Mouse (Mus musculus): Measurements from ENCODE around the gene Acvr2a. TPM values are rescaled to one million over a fixed set of nuclear protein-coding genes. Genes with fewer than 3 reads are reported as not detected.

The Acvr2a gene
- 45.6 and 50.0 TPM in 2 replicates for polyA plus RNA-seq (2014; fragmentation: Nextera tagmentation; extraction: Ambion mirVana)

DNA sequence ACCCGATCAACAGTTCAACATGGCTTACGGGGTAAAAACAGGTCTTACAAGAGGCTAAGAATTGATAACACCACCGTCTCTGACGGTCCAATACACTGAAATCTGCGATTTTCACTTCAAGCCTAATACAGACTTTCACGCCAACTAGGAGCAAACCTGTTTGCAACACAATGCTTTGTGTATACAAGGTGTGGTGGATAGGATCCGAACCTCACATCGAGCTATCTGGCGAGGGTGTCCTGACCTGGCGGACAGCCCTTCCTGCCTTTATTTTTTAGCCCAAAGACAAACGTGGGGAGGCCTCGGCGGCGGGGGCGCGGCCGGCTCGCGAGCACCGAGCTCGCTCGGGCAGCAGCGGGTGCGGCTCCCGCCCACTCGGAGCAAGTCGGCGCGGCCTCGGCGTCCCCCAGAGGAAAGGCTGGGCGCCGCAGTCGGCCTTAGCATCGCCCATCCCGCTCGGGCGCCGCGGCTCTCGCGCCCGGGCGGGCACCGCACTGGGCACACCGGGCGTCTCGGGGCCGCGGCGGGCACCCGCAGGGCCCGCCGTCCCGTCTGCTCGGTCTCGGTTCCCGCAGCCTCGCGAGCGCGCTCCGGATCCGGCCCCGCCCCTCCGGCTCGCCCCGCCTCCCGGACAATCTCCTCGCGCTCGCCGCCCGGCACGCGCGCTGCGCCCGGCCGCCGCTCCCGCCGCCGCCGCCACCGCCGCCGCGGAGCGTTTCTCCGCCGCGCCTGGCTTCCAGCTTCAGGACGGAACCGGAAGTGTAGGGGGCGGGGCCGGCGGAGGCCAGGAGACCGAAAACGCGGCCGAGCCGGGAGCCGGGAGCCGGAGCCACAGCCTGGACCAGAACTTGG lies at the start of gene Acvr2a:
Acvr2a (plus strand) TSS at position 739 of the 852 bp plus-strand sequence.
- Histone ChIP-seq H3K4me1 (ENCODE audit: control insufficient read depth, insufficient read depth, low read length) (no peaks in the 10 kb centered on the region), H3K4me2 (ENCODE audit: low read depth) (peak within 1 kb of the TSS; percentile 65), H3K9me3 (ENCODE audit: control insufficient read depth, low read length) (no peaks in the 10 kb centered on the region), H3K27ac (ENCODE audit: low read depth, low read length) (peak within 1 kb of the TSS; percentile 95), H3K36me3 (ENCODE audit: control insufficient read depth, insufficient read depth, low read length) (no peaks in the 10 kb centered on the region), H3K27me3 (ENCODE audit: control insufficient read depth, insufficient read depth, low read length) (no peaks in the 10 kb centered on the region), H3K9ac (ENCODE audit: low read length) (peak within 1 kb of the TSS; percentile 94), H3K4me3 (ENCODE audit: low read depth, low read length) (peak within 1 kb of the TSS; percentile 84)
- under 1% methylated on average over 44 of the region's 105 CpGs for WGBS
- peak; percentile 91 for ATAC-seq (ENCODE audit: insufficient read depth, low FRiP score, low TSS enrichment)
- DNase-seq (ENCODE audit: low spot score): peak; percentile 93

DNA sequence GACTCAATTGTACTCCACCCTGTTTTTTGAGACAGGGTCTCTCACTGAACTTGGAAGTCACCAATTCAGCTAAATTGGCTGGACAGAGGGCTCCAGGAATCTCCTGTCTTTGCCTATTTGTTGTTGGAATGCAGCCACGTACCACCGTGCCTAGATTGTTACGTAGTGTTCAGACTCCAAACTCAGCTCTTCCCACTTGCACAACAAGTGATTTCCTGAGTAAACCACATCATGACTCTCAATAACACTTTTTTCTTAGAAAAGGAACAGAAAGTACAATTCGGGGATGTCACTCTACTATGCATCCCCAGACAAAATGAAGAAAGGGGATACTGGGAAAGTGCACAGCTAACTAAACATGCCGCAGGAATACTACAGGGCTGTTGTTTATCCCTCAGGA lies 47.4 kb upstream of the Acvr2a start:
- no peak for ATAC-seq (ENCODE audit: insufficient read depth, low FRiP score, low TSS enrichment)
- no peak for DNase-seq (ENCODE audit: low spot score)
- H3K27ac ChIP-seq (ENCODE audit: low read depth, low read length): no peak overlapping the region
- 97% methylated on average over 5 of the region's 5 CpGs for WGBS
- no peak overlapping the region for H3K9ac ChIP-seq (ENCODE audit: low read length)
- no peaks in the 10 kb centered on the region for H3K36me3 ChIP-seq (ENCODE audit: control insufficient read depth, insufficient read depth, low read length)
- H3K4me1 ChIP-seq (ENCODE audit: control insufficient read depth, insufficient read depth, low read length): no peaks in the 10 kb centered on the region
- H3K27me3 ChIP-seq (ENCODE audit: control insufficient read depth, insufficient read depth, low read length): no peaks in the 10 kb centered on the region
- no peak overlapping the region for H3K4me2 ChIP-seq (ENCODE audit: low read depth)
- H3K9me3 ChIP-seq (ENCODE audit: control insufficient read depth, low read length): no peaks in the 10 kb centered on the region
- H3K4me3 ChIP-seq (ENCODE audit: low read depth, low read length): no peak overlapping the region

DNA sequence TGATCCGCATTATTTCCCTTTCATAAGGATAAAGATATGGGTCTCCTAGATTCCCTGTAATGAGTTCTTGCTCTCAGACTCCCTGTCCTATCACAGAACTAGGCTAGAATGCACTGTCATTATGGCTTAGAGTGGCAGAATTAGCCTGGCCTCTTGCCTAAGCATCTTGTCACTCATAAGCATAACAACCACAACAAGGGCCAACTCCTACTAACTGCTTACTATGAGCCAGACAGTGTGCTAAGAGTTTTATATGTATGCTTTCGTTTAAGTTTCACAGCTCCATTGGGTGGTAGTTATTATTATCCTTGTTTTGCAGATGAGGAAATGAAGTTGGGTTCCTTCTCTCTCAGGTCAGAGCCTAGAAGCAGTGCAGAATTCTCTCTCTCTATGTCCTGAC lies 46.1 kb upstream of the Acvr2a start:
- Histone ChIP-seq H3K9me3 (ENCODE audit: control insufficient read depth, low read length) (no peaks in the 10 kb centered on the region), H3K9ac (ENCODE audit: low read length) (no peak overlapping the region), H3K27ac (ENCODE audit: low read depth, low read length) (no peak overlapping the region), H3K27me3 (ENCODE audit: control insufficient read depth, insufficient read depth, low read length) (no peaks in the 10 kb centered on the region), H3K36me3 (ENCODE audit: control insufficient read depth, insufficient read depth, low read length) (no peaks in the 10 kb centered on the region), H3K4me1 (ENCODE audit: control insufficient read depth, insufficient read depth, low read length) (no peaks in the 10 kb centered on the region), H3K4me3 (ENCODE audit: low read depth, low read length) (no peak overlapping the region), H3K4me2 (ENCODE audit: low read depth) (no peak overlapping the region)
- 88% methylated on average over 2 of the region's 2 CpGs for WGBS
- ATAC-seq (ENCODE audit: insufficient read depth, low FRiP score, low TSS enrichment): no peak
- DNase-seq (ENCODE audit: low spot score): no peak

DNA sequence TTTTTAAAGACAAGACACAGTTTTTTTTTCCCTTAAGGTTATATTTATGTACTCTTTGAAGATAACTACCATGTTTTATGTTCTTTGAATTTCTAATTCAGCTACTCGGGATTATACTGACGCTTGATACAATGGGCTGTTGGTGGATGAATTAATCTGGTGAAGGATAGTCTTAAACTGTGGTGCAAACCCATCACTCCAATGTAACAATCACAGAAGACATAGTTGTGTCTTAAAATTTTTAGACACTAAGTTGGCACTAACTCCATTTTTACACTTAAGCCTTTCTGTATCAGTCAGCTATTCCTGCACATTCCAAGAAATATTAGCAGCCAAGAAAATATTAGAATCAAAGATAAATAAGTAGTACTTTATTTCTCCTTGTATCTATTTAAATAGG lies 45.7 kb upstream of the Acvr2a start:
- no peak for DNase-seq (ENCODE audit: low spot score)
- no peaks in the 10 kb centered on the region for H3K36me3 ChIP-seq (ENCODE audit: control insufficient read depth, insufficient read depth, low read length)
- H3K27ac ChIP-seq (ENCODE audit: low read depth, low read length): no peak overlapping the region
- no peak overlapping the region for H3K9ac ChIP-seq (ENCODE audit: low read length)
- H3K4me3 ChIP-seq (ENCODE audit: low read depth, low read length): no peak overlapping the region
- no peaks in the 10 kb centered on the region for H3K4me1 ChIP-seq (ENCODE audit: control insufficient read depth, insufficient read depth, low read length)
- no peaks in the 10 kb centered on the region for H3K9me3 ChIP-seq (ENCODE audit: control insufficient read depth, low read length)
- H3K4me2 ChIP-seq (ENCODE audit: low read depth): no peak overlapping the region
- H3K27me3 ChIP-seq (ENCODE audit: control insufficient read depth, insufficient read depth, low read length): no peaks in the 10 kb centered on the region
- ATAC-seq (ENCODE audit: insufficient read depth, low FRiP score, low TSS enrichment): no peak
- 90% methylated on average over 2 of the region's 2 CpGs for WGBS

DNA sequence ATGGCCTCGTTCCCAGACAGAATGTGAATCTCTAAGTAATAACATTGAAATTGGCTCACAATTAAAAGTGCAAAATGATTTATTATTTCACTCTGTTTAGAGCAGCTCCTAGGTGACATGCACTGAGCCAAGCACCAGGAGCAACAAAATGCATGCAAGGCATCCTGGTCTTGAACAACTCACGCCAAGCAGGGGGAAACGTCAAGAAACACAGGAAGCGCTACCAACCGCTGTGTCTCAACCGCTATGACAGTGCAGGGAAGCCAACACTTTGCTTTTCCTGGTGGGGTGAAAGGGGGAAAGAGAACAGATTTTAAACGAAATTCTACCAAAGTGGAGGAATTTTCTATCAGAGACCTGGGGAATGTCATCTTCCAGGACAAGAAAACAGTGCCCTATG lies 43.8 kb upstream of the Acvr2a start:
- DNase-seq (ENCODE audit: low spot score) (no peak), ATAC-seq (ENCODE audit: insufficient read depth, low FRiP score, low TSS enrichment) (no peak)
- 85% methylated on average over 7 of the region's 7 CpGs for WGBS
- Histone ChIP-seq H3K4me2 (ENCODE audit: low read depth) (no peak overlapping the region), H3K9me3 (ENCODE audit: control insufficient read depth, low read length) (no peaks in the 10 kb centered on the region), H3K9ac (ENCODE audit: low read length) (no peak overlapping the region), H3K4me1 (ENCODE audit: control insufficient read depth, insufficient read depth, low read length) (no peaks in the 10 kb centered on the region), H3K4me3 (ENCODE audit: low read depth, low read length) (no peak overlapping the region), H3K36me3 (ENCODE audit: control insufficient read depth, insufficient read depth, low read length) (no peaks in the 10 kb centered on the region), H3K27ac (ENCODE audit: low read depth, low read length) (no peak overlapping the region), H3K27me3 (ENCODE audit: control insufficient read depth, insufficient read depth, low read length) (no peaks in the 10 kb centered on the region)

DNA sequence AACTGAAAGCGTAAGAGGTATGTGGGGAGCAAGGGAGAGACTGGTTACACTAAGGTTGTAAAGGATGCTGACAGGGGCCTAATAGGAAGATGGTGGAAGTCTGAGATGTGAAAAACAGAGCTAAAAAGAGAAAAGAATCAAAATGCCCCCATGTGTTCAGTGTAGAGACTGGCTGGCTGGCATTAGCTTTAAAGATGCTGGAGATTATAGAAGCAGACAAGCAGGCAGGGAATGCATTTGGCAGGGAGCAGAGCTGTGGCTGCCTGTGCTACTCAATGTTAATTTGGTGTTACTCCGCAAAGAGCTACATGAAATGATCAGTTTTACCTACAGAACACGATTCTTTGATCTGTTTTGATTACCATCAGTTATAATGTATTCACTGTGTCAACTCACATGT lies 43.3 kb upstream of the Acvr2a start:
- H3K4me3 ChIP-seq (ENCODE audit: low read depth, low read length): no peak overlapping the region
- H3K4me2 ChIP-seq (ENCODE audit: low read depth): no peak overlapping the region
- no peaks in the 10 kb centered on the region for H3K27me3 ChIP-seq (ENCODE audit: control insufficient read depth, insufficient read depth, low read length)
- no peak overlapping the region for H3K9ac ChIP-seq (ENCODE audit: low read length)
- 90% methylated on average over 3 of the region's 3 CpGs for WGBS
- ATAC-seq (ENCODE audit: insufficient read depth, low FRiP score, low TSS enrichment) (no peak), DNase-seq (ENCODE audit: low spot score) (no peak)
- no peaks in the 10 kb centered on the region for H3K36me3 ChIP-seq (ENCODE audit: control insufficient read depth, insufficient read depth, low read length)
- no peaks in the 10 kb centered on the region for H3K9me3 ChIP-seq (ENCODE audit: control insufficient read depth, low read length)
- H3K27ac ChIP-seq (ENCODE audit: low read depth, low read length): no peak overlapping the region
- no peaks in the 10 kb centered on the region for H3K4me1 ChIP-seq (ENCODE audit: control insufficient read depth, insufficient read depth, low read length)

DNA sequence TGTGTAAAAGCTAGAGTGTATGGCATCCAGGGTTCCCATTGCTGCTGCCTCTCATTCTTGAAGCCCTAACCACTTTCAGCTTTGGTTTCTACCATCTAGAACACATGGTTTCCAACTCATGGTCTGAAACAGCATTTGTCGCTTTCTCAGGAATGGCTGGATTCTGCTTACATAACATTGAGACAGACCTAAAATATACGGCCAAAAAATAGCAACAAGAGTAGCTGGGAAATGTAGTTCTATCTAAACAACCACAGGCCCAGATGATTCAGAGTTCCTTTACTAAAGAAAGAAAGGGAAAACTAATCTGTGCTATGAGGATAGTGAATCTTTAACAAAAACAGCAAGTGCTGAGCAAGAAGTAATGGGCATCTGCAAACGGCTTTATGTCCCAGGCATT lies 38.6 kb upstream of the Acvr2a start:
- no peaks in the 10 kb centered on the region for H3K4me1 ChIP-seq (ENCODE audit: control insufficient read depth, insufficient read depth, low read length)
- H3K27me3 ChIP-seq (ENCODE audit: control insufficient read depth, insufficient read depth, low read length): no peaks in the 10 kb centered on the region
- H3K36me3 ChIP-seq (ENCODE audit: control insufficient read depth, insufficient read depth, low read length): no peaks in the 10 kb centered on the region
- WGBS: 96% methylated on average over 3 of the region's 3 CpGs
- DNase-seq (ENCODE audit: low spot score) (no peak), ATAC-seq (ENCODE audit: insufficient read depth, low FRiP score, low TSS enrichment) (no peak)
- H3K4me2 ChIP-seq (ENCODE audit: low read depth): no peak overlapping the region
- no peak overlapping the region for H3K9ac ChIP-seq (ENCODE audit: low read length)
- H3K9me3 ChIP-seq (ENCODE audit: control insufficient read depth, low read length): no peaks in the 10 kb centered on the region
- H3K27ac ChIP-seq (ENCODE audit: low read depth, low read length): no peak overlapping the region
- no peak overlapping the region for H3K4me3 ChIP-seq (ENCODE audit: low read depth, low read length)

DNA sequence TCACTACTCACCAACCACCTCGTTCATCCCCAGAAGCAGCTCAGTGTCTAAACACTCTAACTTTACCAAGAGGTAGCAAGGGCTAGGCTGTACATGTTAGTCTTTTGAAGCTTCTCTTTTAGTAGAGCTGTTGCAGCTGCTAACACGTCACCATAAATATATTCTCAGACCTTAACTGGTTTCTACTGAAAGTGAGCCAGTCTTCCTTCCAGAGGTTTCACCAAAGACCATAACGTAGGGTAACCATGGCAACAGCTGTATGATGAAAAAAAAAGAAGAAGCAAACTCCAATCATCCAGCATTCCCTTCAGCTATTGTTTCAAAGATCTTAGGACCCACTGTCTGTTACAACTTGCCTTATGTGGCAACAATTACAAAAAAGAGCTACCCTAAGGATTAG lies 25.0 kb upstream of the Acvr2a start:
- DNase-seq (ENCODE audit: low spot score) (no peak), ATAC-seq (ENCODE audit: insufficient read depth, low FRiP score, low TSS enrichment) (no peak)
- Histone ChIP-seq H3K9ac (ENCODE audit: low read length) (no peak overlapping the region), H3K36me3 (ENCODE audit: control insufficient read depth, insufficient read depth, low read length) (no peaks in the 10 kb centered on the region), H3K27ac (ENCODE audit: low read depth, low read length) (no peak overlapping the region), H3K9me3 (ENCODE audit: control insufficient read depth, low read length) (no peaks in the 10 kb centered on the region), H3K27me3 (ENCODE audit: control insufficient read depth, insufficient read depth, low read length) (no peaks in the 10 kb centered on the region), H3K4me3 (ENCODE audit: low read depth, low read length) (no peak overlapping the region), H3K4me2 (ENCODE audit: low read depth) (no peak overlapping the region), H3K4me1 (ENCODE audit: control insufficient read depth, insufficient read depth, low read length) (no peaks in the 10 kb centered on the region)
- 80% methylated on average over 3 of the region's 3 CpGs for WGBS
